Mouse (Mus musculus) right cerebral cortex, postnatal 14 days (tissue): ENCODE measurements at regions not wholly inside any gene's neighbourhood (a gene's known extent, or its start where the extent isn't known, plus 50 kb on each side); places are given as distances from the start of the nearest gene placed in this dataset.

Experiments used
- DNase-seq: peaks from one replicate; pipeline ENCODE4 v3.0.0; 2022

DNA sequence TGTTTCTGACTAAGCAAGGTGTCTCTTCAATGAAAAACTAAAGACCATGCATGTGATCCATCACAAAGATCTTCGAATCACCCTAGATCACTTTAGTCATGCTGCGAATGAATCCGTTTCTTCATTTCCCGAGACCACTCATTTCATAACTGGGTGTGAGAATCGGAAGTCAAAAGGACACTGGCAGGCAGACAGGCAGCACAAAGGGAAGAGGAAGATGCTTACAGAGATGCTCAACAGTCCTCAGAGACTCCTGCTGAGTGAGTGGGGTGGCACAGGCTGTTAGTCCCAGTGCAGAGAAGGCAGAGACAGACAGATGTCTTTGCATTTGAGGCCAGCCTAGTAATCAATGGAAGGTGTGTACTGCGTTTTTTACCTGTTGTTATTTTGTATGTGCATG is 155.6 kb upstream of the Jmjd1c start:
- DNase-seq: no peak

DNA sequence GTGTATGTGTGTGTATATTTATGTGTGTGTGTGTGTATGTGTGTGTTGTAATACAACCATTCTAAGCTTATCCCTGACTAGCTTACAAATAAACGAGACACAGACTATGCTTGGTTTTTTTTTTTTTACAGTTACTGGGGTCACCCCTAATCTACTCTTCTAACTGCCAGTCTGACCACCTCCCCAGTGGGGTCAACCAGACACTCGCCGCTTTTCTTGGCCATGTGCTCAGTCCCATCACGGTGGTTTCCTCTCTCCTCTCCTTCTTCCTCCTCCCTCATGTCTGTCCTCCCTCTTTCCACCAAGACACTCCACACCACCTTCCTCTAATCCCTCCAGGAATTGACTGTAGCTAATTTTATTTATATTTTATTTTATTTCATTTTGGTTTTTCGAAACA is 155.0 kb upstream of the Jmjd1c start:
- DNase-seq: no peak

DNA sequence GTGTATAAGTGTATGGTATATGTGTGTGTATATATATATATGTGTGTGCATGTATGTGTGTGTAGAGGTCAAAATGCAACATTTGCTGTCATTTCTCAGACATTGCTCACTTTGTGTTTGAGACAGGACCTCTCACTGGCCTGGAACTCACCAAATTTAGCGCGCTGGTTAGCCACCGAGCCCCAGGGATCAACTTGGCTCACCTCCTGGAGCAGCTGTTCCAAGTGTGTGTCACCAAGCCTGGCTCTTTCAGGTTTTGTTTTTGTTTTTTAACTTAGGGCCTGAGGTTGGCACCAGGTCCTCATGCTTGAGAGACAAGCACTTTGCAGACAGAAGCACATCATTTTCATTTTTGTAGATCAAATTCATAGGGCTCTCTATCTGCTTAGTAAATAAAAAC is 154.0 kb upstream of the Jmjd1c start:
- DNase-seq: no peak

DNA sequence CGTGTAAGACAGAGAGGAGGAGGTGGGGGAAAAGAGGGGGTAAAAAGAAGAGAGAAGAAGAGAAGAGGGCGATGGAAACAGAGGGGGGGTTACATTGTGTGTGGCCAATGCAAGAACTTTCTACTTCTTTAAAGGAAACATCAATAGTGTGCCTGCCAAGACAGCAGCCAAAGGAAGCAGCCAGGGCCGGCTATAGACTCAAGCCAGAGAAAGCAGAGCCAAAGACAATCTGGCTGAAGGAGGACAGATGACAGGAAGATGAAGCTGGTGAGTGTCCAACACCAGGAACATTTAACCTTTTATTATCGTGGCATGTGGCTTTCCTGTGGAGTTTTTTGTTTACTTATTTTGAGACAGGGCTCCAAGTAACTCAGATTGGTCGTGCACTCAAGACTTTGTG is 152.1 kb upstream of the Jmjd1c start:
- DNase-seq: no peak

DNA sequence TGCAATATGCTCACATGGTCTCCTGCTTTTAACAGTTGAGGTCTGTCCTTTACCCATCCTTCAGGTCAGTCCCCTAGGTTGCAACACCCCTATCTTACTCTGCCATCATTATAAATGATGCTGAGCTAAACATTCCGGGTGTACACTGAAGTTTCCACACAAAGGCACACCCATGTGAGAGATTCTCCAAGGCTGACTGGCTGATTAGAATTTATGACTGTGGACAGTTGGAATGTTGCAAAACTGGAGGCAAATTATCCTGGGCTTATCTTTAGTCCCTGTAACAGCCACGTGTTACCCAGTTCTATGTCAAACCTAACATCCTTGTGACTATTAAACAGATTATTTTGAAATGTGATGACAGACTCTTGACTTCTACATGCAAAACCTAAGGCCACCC is 149.8 kb upstream of the Jmjd1c start:
- DNase-seq: no peak

DNA sequence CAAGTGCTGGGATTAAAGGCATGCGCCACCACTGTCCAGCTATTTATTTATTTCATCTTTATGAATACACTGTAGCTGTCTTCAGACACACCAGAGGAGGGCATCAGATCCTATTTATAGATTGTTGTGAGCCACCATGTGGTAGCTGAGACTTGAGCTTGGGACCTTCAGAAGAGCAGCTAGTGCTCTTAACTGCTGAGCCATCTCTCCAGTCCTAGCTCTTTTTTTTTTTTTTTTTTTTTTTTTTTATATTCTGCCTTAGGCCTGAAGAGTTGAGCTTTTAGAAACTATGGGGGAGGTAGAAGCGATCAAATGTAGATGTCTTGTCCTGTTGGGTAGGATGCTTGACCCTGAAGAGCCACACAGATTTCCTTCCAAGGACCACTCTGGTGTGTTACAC is 147.6 kb upstream of the Jmjd1c start:
- no peak for DNase-seq

DNA sequence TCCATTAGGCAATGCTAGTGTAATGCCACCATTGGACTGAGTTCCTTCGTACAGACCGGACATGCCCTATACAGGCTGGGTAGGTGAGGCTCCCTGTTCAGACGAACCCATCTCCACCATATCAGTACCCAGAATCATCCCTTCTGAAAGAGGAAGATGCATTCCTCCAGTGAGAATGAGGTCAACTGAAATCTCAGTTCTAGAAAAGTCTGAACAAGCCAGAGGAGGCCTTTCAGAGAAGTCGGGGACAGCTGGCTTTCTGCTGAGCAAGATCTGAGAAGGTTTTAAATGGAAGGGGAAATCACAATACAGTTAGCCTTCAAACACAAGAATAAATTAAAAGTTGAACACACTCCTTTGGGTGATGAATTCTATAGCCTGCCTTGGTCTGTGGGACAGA is 145.5 kb upstream of the Jmjd1c start:
- DNase-seq: no peak

DNA sequence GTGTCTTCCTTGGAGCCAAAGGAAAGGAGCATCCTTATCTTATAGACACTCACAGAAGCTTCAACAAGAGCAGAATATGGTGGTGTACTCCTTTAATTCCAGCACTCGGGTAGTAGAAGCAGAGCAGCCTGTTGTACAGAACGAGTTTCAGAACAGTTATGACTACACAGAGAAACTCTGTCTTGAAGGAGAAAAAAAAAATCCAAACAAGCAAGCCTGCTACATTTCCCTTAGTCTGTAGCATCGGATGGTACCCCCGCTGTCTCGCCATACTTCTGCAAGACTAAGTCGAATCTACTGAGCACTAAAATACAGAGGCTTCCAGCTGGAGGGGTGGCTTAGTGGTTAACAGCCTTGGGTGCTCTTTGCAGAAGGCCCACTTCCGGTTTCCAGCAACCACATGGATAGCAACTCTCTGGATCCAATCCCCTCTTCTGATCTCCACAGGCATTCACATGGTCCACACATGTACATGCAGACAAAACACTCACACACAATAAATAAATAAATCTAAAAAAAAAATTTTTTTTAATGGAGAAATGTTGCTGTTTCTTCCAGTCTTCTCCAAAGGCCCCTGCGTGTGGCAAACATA is 144.6 kb upstream of the Jmjd1c start:
- no peak for DNase-seq

DNA sequence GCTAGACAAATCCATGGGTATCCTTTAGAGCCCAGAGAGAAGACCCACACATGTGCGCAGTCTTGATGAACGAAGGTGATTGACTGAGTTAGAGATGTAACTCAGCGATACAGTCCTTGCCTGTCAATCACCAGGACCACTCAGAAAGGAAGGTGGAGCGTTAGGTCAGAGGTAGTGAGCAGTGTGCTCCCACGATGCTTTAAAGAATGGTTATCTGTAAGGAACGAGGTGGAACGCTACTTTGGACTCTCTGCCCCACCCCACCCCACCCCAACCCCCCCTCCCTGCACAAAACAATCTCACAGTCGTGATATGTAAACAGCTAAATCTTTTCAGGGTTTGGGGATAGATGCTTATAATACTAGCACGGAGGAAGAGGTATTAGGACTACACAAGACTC is 144.0 kb upstream of the Jmjd1c start:
- DNase-seq: no peak

DNA sequence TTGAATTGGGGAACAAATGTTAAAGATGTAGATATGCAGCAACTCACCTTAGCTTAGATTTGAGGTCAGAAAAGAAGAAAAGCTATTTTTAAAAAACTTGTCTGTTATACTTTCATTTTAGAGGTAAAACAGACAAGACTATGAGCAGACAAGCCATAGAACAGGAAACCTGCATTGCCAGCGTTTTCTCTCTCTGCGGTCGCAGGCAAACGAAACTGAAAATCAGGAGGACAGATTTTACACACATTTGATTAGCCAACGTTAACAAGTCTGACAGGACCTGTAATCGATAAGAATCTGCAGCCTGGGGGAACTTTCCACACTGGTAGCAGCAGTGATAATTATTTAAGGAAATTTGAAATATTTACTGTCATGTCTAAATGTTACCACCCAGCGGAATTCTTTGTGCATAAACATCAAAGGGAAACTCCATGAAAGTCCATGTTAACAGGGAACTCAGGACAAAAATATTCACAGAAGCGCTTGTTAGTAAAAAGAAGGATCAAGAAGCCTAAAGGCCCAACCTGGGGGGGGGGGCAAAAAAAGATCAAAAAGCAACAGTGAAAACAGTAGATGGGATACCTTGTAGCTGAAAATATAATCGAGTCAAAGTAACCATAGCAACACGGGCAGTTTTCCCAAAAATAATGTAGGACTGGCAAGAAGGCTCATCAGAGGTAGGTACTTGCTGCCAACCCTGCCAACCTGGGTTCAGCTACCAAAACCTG is 142.5 kb upstream of the Jmjd1c start:
- no peak for DNase-seq

DNA sequence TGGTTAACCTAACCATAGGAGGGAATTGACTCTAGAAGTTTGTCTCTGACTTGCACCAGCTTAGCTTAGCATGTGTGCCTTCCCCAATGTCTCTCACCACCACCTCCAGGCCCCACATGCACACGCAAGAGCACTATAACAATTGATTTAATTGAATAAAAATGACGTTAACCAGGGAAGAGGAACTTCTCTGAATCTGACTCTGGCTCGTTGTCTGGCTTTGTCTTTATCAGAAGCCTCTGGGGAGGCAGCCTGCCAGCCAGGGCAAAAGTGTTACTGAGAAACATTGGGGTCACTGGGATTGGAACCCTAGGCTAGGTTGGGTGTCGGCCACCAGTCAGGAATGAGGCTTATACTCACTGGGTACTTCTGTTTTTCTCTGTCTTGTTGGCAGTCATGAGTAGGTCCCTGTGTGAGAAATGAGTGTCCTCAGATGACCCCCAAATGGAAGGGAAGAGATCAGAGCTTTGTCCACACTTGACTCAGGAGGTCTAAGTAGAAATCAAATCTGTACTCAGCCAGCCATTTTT is 141.9 kb upstream of the Jmjd1c start:
- DNase-seq: no peak

DNA sequence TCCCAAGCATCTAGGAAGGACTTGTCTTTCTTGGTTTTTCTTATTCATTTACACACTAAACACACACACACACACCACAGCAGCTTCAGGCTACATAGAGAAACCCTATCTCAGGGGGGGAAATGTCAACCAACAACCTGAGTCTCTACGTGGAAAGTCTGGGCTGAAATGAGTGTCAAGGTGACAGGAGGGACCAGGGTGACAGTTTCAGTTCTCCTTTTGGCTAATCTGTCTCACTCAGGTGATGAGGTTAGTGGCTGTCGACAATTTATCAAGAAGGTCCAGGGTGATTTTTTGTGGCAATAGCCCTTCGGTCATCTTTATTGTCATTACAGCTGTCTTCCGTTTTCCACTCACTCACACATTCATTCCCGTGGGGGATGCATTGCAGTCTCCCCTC is 140.5 kb upstream of the Jmjd1c start:
- no peak for DNase-seq

DNA sequence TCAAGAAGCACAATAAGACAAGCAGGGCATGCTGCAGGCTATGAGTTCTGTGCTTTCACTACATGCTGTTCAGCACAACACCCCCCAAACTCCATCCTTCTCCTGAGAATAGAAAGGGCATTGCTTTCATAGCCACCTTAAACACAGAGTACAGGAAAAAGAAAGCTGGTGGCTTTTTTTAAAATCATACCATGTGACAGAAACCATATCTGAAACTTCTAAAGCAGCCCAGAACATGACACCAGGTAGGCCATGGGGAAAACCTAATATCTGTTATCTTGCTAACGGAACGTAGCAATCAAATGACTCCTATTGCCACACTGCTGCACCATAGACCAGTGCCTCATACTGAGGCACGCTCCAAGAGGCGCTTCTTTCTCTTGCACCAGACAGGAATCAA is 139.3 kb upstream of the Jmjd1c start:
- no peak for DNase-seq

DNA sequence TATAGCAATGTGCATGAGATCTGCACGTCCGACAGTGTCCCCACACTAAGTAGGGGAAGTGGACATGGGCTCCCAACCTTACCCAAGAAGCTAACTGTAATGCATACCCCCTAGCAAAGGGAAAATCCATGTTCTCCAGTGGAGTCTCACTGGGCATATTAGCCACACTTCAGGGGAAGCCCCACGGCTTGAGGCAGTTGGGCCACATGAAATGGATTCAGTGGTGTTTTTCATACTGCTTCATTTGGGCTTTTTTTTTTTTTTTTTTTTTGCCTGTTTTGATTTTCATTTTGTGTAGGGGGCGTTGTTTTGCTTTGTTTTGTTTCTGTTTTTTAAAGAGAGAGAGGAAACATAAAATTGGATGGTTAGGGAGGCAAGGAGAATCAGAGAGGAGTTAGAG is 138.6 kb upstream of the Jmjd1c start:
- no peak for DNase-seq
